Comparison of ENCODE assay signal across 27 mouse cellular contexts in genomic region chr15:67320292-67320691, GRCm38 (mm10).
"Had no signal": no experiment of that assay in that cellular context is flagged by ENCODE, and none has a peak within 500 bp of the region (broad histone marks: within the 10 kb centered on the region; RNA-seq: fewer than 3 reads in every experiment).

No protein-coding gene starts in this region.

- H3K36me3 ChIP-seq: limb, embryonic 10.5 days; limb, embryonic 12.5 days; limb, embryonic 13.5 days; limb, embryonic 15.5 days; liver, embryonic 12.5 days; liver, embryonic 13.5 days; liver, embryonic 15.5 days; lung, embryonic 15.5 days; midbrain, embryonic 10.5 days; midbrain, embryonic 12.5 days; midbrain, embryonic 13.5 days; midbrain, embryonic 15.5 days; neural tube, embryonic 12.5 days had no signal

- H3K4me3 ChIP-seq: limb, embryonic 10.5 days; limb, embryonic 12.5 days; limb, embryonic 13.5 days; limb, embryonic 15.5 days; liver, embryonic 12.5 days; liver, embryonic 13.5 days; liver, embryonic 15.5 days; lung, embryonic 15.5 days; megakaryocyte, embryonic 14.5 days; midbrain, embryonic 10.5 days; midbrain, embryonic 12.5 days; midbrain, embryonic 13.5 days; midbrain, embryonic 15.5 days; neural tube, embryonic 12.5 days had no signal

- H3K4me2 ChIP-seq: limb, embryonic 12.5 days; limb, embryonic 13.5 days; limb, embryonic 15.5 days; liver, embryonic 11.5 days; liver, embryonic 12.5 days; liver, embryonic 13.5 days; liver, embryonic 15.5 days; lung, embryonic 14.5 days; lung, embryonic 15.5 days; midbrain, embryonic 11.5 days; midbrain, embryonic 12.5 days; midbrain, embryonic 13.5 days; midbrain, embryonic 15.5 days; neural tube, embryonic 12.5 days had no signal

- H3K27me3 ChIP-seq: limb, embryonic 12.5 days; limb, embryonic 13.5 days; limb, embryonic 15.5 days; liver, embryonic 12.5 days; liver, embryonic 13.5 days; liver, embryonic 15.5 days; lung, embryonic 15.5 days; megakaryocyte, embryonic 14.5 days; midbrain, embryonic 12.5 days; midbrain, embryonic 13.5 days; midbrain, embryonic 15.5 days; neural tube, embryonic 12.5 days had no signal

- DNase-seq: left cerebral cortex, postnatal 4 days; liver; liver, embryonic 13.5 days; liver, postnatal 0 days; lung, adult 18-20 months; lung, adult 2 months; lung, embryonic 14.5 days; lung, postnatal 10 days; lung, postnatal 14 days; lung, postnatal 36 days; lung, postnatal 4 days; midbrain, embryonic 14.5 days had no signal
